Mouse (Mus musculus): ENCODE results near the gene Chst4.

Chst4 gene

DNA sequence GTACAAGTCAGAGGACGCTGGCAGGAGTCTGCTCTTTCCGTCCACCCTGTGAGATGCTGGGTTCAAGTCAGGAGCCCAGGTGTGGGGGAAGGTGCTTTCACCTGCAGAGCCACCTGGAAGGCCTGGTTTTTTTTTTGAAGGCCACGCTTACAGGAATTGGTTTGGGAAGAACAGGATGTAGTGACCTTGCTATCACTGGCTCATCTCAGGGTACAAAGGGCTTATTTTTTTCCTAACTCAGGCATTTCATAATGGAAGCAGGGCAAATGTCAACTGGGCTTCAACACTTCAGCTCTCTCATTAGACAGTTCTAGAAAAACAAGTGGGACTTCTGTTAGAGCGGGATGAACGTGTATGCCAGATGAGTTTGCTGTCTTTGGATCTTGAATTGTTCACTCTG lies 35.2 kb downstream of the Chst4 start:
- DNase-seq = no peak

DNA sequence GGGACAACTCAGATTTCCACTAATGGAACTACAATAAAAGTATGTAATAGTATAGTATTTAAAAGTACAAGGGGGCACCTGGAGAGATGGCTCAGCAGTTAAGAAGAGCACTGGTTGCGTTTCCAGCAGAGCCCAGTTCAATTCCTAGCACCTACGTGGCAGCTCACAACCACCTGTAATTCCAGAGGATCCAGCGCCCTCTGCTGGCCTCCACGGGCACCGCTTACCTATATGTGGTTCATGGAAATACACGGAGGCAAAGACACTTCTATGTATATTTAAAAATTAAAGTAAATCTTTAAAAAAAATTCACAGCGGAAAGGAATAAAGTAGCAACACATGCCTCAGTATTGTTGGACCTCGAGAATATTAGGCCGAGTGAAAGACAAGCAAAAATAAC lies 36.6 kb downstream of the Chst4 start:
- DNase-seq = no peak

DNA sequence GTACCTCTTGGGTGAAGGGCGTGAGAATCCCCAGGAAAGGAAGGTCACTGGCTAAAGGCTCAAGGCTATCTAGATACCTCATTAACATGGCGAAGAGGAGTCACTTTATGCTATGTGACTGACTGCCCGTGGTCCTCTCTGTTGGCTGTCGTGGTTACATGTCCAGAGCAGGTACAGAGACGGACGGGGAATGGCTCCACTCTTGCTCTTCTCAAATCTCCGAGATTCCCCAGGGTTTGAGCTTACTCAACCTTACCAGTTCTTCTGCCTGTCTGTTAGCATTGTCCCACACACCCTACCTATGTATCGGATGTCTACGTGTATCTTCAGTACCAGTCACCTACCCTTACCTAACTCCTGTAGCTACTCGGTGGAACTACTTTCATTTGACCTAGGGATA lies 39.6 kb downstream of the Chst4 start:
- no peak for DNase-seq

DNA sequence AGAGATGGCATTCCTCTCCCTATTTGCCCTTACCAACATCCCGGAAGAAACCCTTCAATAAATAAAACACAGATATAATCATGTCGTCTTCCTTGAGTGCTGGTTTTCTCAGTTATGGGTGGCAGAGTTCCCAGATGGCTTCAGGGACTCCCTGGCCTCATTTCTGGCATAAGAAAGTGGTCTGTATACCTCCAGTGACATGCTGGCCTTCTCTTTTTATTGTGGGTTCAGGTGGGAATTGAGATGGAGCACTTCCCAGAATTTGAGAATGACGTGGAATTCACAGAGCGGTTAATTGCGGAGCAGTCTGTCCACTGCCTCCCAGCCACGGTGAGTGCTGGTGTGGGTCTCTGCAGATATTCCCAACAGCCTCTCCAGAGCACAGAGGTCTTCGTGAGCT lies 41.5 kb downstream of the Chst4 start:
- no peak for DNase-seq

DNA sequence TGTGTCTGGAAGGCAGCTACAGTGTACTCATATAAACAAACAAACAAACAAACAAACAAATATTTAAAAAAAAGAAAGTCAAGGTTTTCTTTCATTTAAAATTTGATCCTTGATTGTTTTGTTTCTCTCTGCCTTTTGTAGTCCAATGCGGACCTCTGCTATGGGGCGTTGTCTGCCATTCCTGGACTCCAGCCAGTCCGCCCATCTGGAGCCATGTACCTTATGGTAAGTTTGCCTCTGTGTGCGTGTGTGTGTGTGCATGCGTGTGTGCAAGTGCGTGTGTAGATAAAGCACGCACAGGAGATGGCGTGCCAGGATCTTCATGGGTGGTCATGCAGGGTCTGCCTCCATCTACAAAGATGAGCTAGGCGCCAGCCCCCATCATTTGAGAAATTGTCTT lies 42.2 kb downstream of the Chst4 start:
- DNase-seq = no peak

DNA sequence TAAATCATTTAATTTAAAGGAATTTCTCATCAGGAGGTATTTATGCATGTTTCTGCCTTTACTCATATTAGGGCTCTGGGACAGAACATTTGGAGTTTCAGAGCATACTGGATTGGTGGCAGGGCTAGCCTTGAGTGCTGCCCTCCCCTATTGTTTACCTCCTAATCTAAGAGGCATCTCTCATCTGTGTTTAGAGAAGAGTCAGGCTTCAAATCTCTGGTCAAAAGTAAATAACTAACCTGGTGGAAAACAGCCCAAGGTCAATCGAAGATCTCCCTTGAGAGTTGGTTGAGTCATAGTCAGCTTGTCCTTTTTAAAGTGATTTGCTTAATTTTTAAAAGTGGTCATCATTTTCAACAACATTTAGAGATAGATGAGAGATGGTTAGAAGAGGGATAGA lies 46.6 kb downstream of the Chst4 start:
- no peak for DNase-seq

DNA sequence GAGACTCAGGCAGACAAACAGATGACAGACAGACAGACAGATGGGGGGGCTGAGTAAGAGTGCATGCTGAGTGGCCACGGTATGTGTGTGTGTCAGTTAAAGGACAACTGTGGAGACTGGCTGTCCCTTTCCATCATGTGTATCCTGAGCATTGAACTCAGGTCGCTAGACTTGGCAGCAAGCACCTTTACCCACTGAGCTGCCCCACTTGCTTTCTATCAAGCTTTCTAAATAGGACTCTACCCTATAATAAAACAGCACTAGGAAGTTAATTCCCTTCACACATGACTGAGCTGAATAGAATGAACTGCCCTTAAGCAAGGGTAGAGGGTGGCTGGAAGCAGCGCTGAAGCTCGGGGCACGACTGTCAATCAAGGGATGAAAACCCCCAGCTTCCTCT lies 47.4 kb downstream of the Chst4 start:
- no peak for DNase-seq

DNA sequence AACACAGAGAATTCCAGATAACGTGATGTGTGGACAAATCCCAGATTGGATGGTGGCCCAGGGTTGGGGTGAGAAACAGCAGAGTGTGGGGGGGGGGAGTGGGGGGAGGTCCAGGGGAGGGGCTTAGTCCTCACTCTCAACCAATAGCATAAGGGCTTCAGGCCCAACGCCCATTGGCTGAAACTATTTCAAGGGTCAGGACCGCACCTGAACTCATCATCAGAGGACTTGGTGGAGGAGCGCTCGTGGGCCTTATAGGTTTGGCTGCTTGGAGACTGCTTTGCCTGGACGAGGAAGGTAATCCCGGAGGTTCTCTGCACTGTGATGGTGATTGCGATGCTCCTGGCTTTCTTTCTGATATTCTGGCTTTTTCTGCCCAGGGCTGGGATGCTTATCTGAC lies 49.3 kb downstream of the Chst4 start, which contains the start of gene Tat:
Gene Tat (plus strand): TSS at position 214 of the 400 bp plus-strand sequence.
- DNase-seq = no peak

DNA sequence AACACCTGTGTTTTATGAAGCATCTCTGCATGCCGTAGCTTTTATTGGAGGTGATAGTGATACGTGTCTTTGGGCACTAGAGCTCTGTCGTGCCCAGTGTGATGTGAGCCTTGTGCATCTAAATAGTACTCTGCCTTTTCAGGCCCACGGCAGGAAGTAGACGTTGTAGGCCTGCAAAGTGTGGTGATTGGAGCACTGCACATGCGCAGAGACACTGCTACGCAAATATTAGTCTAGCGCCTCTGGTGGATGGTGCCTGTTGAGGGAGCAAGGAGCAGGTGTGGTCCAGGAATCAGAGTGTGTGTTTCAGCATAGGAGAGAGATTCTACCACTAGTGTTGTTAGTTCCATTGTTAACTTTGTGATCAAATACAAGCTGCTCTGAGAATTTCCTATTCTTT lies 50.4 kb downstream of the Chst4 start:
- no peak for DNase-seq

DNA sequence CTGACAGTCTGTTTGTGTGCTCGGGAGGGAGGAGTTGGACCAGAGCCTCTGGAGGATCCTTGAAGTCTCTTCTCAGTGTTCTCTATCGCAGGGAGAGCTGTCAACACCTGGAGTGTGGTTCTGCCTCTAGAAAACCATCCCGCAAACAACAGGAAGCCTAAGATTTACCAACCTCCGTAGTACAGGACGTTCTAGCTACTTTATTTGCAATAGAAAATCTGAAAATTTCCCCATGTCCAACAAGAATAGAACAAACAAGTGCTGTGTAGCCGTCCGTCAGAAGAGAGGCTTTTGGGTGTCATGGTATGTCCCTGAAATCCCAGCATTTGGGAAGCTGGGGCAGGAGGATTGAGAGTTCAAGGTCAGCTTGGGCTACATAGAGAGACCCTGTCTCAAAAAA lies 51.8 kb downstream of the Chst4 start:
- no peak for DNase-seq

DNA sequence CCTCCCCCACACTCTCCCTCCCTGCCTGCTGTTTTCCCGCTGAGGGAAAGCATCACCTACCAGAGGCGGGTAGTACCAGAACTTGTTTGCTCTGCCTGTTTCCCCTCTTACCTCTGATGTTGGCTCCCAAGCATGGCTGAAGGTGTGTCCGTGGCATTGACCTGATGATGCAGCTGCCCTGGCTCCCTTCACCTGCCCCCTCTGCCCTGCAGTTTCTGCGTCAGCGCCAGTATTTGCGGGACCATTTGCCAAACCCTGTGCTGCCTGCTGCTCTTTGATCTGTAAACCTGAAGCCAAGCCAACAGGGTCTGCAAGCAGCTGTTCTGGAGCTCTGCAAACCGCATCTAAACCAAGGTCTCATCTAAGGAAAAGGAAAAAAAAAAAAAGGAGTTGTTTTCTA lies 53.2 kb downstream of the Chst4 start:
- no peak for DNase-seq

DNA sequence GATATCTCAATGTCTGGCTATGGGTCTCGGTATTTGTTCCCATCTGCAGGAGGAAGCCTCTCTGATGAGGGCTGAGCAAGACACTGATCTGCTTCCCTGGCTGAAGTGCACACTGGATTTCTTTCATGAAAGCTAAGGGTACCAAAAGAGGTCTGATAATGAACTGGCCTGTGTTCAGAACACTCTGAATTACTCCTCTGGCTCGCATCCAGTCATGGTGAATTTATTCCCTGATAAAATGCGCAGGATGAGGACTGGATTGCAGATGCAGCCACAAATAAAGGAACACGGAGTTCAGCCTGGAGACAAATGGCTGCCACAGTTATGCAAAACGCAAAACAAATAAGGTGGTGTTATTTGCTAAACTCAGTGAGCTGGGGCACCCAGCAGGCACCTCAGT lies 55.6 kb downstream of the Chst4 start:
- DNase-seq = no peak

DNA sequence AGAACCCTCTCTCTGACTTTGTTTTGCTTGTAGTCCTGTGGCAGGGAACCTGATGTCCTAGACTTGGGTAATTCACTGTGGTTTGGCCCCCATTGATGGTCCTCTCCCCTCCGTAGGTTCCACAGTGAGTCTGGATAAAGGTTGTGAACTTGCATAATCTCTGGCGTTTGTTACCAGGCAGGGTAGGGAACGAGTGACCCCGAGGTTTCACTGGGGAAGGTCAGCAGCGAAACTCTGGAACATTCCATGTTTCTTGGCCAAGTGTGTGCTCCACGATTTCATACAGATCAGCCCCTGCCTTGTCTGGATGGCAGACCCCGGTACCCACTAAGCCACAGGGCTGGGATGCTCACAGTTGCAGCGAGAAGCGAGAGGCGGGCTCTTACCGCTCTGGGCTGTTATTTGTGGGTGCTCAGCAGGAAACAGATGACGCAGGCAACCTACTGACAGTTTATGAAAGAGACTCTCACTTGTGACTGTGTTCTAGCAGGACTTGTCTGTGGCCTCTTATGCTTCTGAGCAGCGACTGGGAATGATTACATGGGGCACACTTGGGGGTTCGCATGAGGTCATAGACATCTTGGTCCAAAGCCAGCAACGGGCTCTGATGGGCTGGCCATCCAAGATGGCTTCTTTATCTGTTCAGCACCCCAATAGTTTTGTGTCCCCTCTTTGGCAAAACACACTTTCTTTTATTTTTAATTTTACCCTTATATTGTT lies 57.0 kb downstream of the Chst4 start:
- DNase-seq = no peak

DNA sequence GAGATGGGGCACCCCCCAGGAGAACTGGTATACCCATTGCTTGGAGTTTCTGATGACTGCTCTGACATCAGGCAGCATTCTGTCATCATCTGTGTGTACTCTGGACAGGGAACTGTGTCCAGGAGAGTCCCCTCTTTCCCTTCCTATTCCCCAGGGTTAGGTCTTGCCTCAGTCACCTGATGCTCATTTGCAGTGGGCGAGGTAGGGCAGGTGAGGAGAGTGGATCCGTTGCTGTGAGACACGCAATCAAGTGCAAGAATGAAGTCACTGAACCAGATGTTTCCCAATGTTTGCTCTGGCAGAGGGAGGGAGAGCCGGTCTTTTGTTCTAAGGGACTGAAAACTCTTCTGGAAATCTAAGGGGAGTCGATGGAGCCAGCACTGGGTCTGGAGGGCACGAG lies 60.2 kb downstream of the Chst4 start:
- DNase-seq = no peak

All from thymus, adult 18-20 months (tissue).